Mouse (Mus musculus): ENCODE measurements around the gene Lrfn3. TPM values are rescaled to one million over a fixed set of nuclear protein-coding genes. Genes with fewer than 3 reads are reported as not detected.

Gene Lrfn3
- total and polyA plus RNA-seq, 3 experiments, result 0.08 TPM; not detected in 2

- no peak overlapping the region for H3K4me2 ChIP-seq (ENCODE audit: insufficient read depth, low read depth, poor library complexity, severe bottlenecking)
- in situ Hi-C loops (cut with MboI; ENCODE audit: low pct_ligation_motif_present, low pct_unique_long_range_greater_than_20kb, low sequenced_read_pairs), result no loop called here
Measured at GRCm38 (mm10) chr7:30336384-30336783, 26.2 kb downstream of the Lrfn3 start.

GRCm38 (mm10) chr7:30335688-30336087, 26.9 kb downstream of the Lrfn3 start:
- H3K9me3 ChIP-seq (replicated peaks; ENCODE audit: low read length), result no peaks in the 10 kb centered on the region
- H3K27me3 ChIP-seq (replicated peaks), result peaks cover 82% of the 10 kb centered on the region
- dilution Hi-C loops (cut with MboI; ENCODE audit: extremely low pct_ligation_motif_present, extremely low pct_unique_long_range_greater_than_20kb, low sequenced_read_pairs) (no loop called here), in situ Hi-C loops (cut with MboI; ENCODE audit: low pct_ligation_motif_present, low pct_unique_long_range_greater_than_20kb, low sequenced_read_pairs) (no loop called here)
- DNase-seq (ENCODE audit: extremely low read depth), result no peak
- peaks cover 2 to 4% of the 10 kb centered on the region in 2 experiments; a peak in 2 of 4 replicates for H3K4me1 ChIP-seq (ENCODE audit: control insufficient read depth in 1 of 2, insufficient read depth in 2 of 2)
- no peak overlapping the region for H3K4me2 ChIP-seq (ENCODE audit: insufficient read depth, low read depth, poor library complexity, severe bottlenecking)
- no peak for TF ChIP-seq ETS1 (conservative IDR thresholded peaks at IDR 0.05; ENCODE audit: low read depth, low read length)
- TF ChIP-seq RAD21 (IDR thresholded peaks at IDR 0.05; ENCODE audit: low read depth, low read length), result no peak
- TF ChIP-seq UBTF (IDR thresholded peaks at IDR 0.05; ENCODE audit: low read depth, low read length), result no peak
- no peak for TF ChIP-seq NRF1 (IDR thresholded peaks at IDR 0.05; ENCODE audit: low read depth, low read length)
- TF ChIP-seq MAFK (IDR thresholded peaks at IDR 0.05; ENCODE audit: insufficient replicate concordance, low read length), result no peak
- TF ChIP-seq ZC3H11A (IDR thresholded peaks at IDR 0.05; ENCODE audit: low read depth, low read length), result no peak
- TF ChIP-seq KAT2A (IDR thresholded peaks at IDR 0.05; ENCODE audit: insufficient replicate concordance, low read length), result no peak
- no peak for TF ChIP-seq BHLHE40 (IDR thresholded peaks at IDR 0.05; ENCODE audit: low read depth, low read length)
- no peak for TF ChIP-seq CTCF (conservative IDR thresholded peaks at IDR 0.05 in 1 of 2, IDR thresholded peaks at IDR 0.05 in 1 of 2; ENCODE audit: low read depth in 2 of 2, low read length in 2 of 2)
- no peak for TF ChIP-seq IRF4 (IDR thresholded peaks at IDR 0.05; ENCODE audit: low read depth, low read length)
- no peak for TF ChIP-seq MXI1 (IDR thresholded peaks at IDR 0.05; ENCODE audit: low read depth, low read length)
- H3K4me3 ChIP-seq (replicated peaks in 1 of 3; ENCODE audit: low read depth in 2 of 3, low read length in 2 of 3, poor library complexity in 1 of 3), result no peak overlapping the region
- H3K36me3 ChIP-seq (replicated peaks in 1 of 2; ENCODE audit: control insufficient read depth in 1 of 2, insufficient read depth in 1 of 2, low read length in 1 of 2), result no peaks in the 10 kb centered on the region
- no peaks in the 10 kb centered on the region for H3K79me2 ChIP-seq (replicated peaks; ENCODE audit: control insufficient read depth, extremely low read depth, insufficient read depth, poor library complexity, severe bottlenecking)
- no peak overlapping the region for H3K9ac ChIP-seq (ENCODE audit: insufficient read depth, low read depth)
- no peak overlapping the region for H3K27ac ChIP-seq (ENCODE audit: insufficient read depth, low read depth)

More at GRCm38 (mm10) chr7:30336384-30336783, 26.2 kb downstream of the Lrfn3 start:
- H3K4me3 ChIP-seq (replicated peaks in 1 of 3; ENCODE audit: low read depth in 2 of 3, low read length in 2 of 3, poor library complexity in 1 of 3), result no peak overlapping the region
- H3K27ac ChIP-seq (ENCODE audit: insufficient read depth, low read depth), result no peak overlapping the region
- peaks cover 84% of the 10 kb centered on the region for H3K27me3 ChIP-seq (replicated peaks)
- TF ChIP-seq MXI1 (IDR thresholded peaks at IDR 0.05; ENCODE audit: low read depth, low read length) (no peak), JUND (conservative IDR thresholded peaks at IDR 0.05; ENCODE audit: low read depth, low read length) (no peak), ETS1 (conservative IDR thresholded peaks at IDR 0.05; ENCODE audit: low read depth, low read length) (no peak), ZC3H11A (IDR thresholded peaks at IDR 0.05; ENCODE audit: low read depth, low read length) (peak; percentile 36; the same call in 1 of the 2 replicates), SIN3A (IDR thresholded peaks at IDR 0.05; ENCODE audit: low read length) (0 out of 2 replicates have a peak, but pooled peaks have one; percentile 25), ELF1 (IDR thresholded peaks at IDR 0.05; ENCODE audit: low read depth, low read length) (no peak), RCOR1 (conservative IDR thresholded peaks at IDR 0.05; ENCODE audit: low read depth, low read length) (no peak), CHD2 (IDR thresholded peaks at IDR 0.05; ENCODE audit: low read length) (no peak), USF2 (conservative IDR thresholded peaks at IDR 0.05; ENCODE audit: low read depth, low read length) (no peak), USF1 (IDR thresholded peaks at IDR 0.05; ENCODE audit: low read depth, low read length) (no peak), UBTF (IDR thresholded peaks at IDR 0.05; ENCODE audit: low read depth, low read length) (no peak), GABPA (IDR thresholded peaks at IDR 0.05; ENCODE audit: insufficient replicate concordance, low read depth, low read length) (no peak), RAD21 (IDR thresholded peaks at IDR 0.05; ENCODE audit: low read depth, low read length) (peak; percentile 83), TBP (conservative IDR thresholded peaks at IDR 0.05; ENCODE audit: low read depth, low read length) (no peak), POLR2A (IDR thresholded peaks at IDR 0.05; ENCODE audit: low read depth, low read length) (no peak), CHD1 (IDR thresholded peaks at IDR 0.05; ENCODE audit: low read depth, low read length) (no peak), EP300 (IDR thresholded peaks at IDR 0.05; ENCODE audit: low read length) (no peak), MYC (IDR thresholded peaks at IDR 0.05; ENCODE audit: low read depth, low read length) (no peak), MAX (IDR thresholded peaks at IDR 0.05; ENCODE audit: low read length) (peak; percentile 30; the same call in 1 of the 2 replicates), NELFE (IDR thresholded peaks at IDR 0.05; ENCODE audit: low read depth, low read length) (no peak), HCFC1 (IDR thresholded peaks at IDR 0.05; ENCODE audit: low read depth, low read length) (no peak), KAT2A (IDR thresholded peaks at IDR 0.05; ENCODE audit: insufficient replicate concordance, low read length) (no peak), MAFK (IDR thresholded peaks at IDR 0.05; ENCODE audit: insufficient replicate concordance, low read length) (no peak), SMC3 (IDR thresholded peaks at IDR 0.05; ENCODE audit: low read depth, low read length) (peak; percentile 83), JUN (IDR thresholded peaks at IDR 0.05; ENCODE audit: insufficient read depth, low read depth, low read length) (no peak), E2F4 (IDR thresholded peaks at IDR 0.05; ENCODE audit: insufficient replicate concordance, low read depth, low read length) (no peak), PAX5 (IDR thresholded peaks at IDR 0.05; ENCODE audit: low read length) (no peak), POLR2AphosphoS2 (IDR thresholded peaks at IDR 0.05; ENCODE audit: low read depth, low read length) (no peak), ZKSCAN1 (IDR thresholded peaks at IDR 0.05; ENCODE audit: borderline replicate concordance, low read depth, low read length) (no peak), TCF12 (IDR thresholded peaks at IDR 0.05; ENCODE audit: low read depth, low read length) (no peak), MAZ (IDR thresholded peaks at IDR 0.05; ENCODE audit: low read depth, low read length) (no peak), BHLHE40 (IDR thresholded peaks at IDR 0.05; ENCODE audit: low read depth, low read length) (no peak), NRF1 (IDR thresholded peaks at IDR 0.05; ENCODE audit: low read depth, low read length) (peak; percentile 41), ZMIZ1 (IDR thresholded peaks at IDR 0.05; ENCODE audit: low read depth, low read length) (no peak), IRF4 (IDR thresholded peaks at IDR 0.05; ENCODE audit: low read depth, low read length) (no peak), ZNF384 (IDR thresholded peaks at IDR 0.05; ENCODE audit: low read depth, low read length) (no peak), CTCF (conservative IDR thresholded peaks at IDR 0.05 in 1 of 2, IDR thresholded peaks at IDR 0.05 in 1 of 2; ENCODE audit: low read depth in 2 of 2, low read length in 2 of 2) (peak; percentile 92 to 93), MEF2A (IDR thresholded peaks at IDR 0.05; ENCODE audit: borderline replicate concordance, low read depth, low read length) (0 out of 2 replicates have a peak, but pooled peaks have one; percentile 15)
- peak; percentile 72 for DNase-seq (ENCODE audit: extremely low read depth)
- H3K9me3 ChIP-seq (replicated peaks; ENCODE audit: low read length), result no peaks in the 10 kb centered on the region
- no peaks in the 10 kb centered on the region for H3K79me2 ChIP-seq (replicated peaks; ENCODE audit: control insufficient read depth, extremely low read depth, insufficient read depth, poor library complexity, severe bottlenecking)
- dilution Hi-C loops (cut with MboI; ENCODE audit: extremely low pct_ligation_motif_present, extremely low pct_unique_long_range_greater_than_20kb, low sequenced_read_pairs), result no loop called here
- H3K36me3 ChIP-seq (replicated peaks in 1 of 2; ENCODE audit: control insufficient read depth in 1 of 2, insufficient read depth in 1 of 2, low read length in 1 of 2), result no peaks in the 10 kb centered on the region
- no peak overlapping the region for H3K9ac ChIP-seq (ENCODE audit: insufficient read depth, low read depth)
- H3K4me1 ChIP-seq (ENCODE audit: control insufficient read depth in 1 of 2, insufficient read depth in 2 of 2), result peaks cover 2 to 4% of the 10 kb centered on the region in 2 experiments; a peak in 2 of 4 replicates

Data from CH12.LX (cell line).